Mouse (Mus musculus): ENCODE data around the gene Chrna1.

The Chrna1 gene

GRCm38 (mm10) chr2:73588951-73589350 lies 8.8 kb upstream of the Chrna1 start:
- DNase-seq: no peak

DNA sequence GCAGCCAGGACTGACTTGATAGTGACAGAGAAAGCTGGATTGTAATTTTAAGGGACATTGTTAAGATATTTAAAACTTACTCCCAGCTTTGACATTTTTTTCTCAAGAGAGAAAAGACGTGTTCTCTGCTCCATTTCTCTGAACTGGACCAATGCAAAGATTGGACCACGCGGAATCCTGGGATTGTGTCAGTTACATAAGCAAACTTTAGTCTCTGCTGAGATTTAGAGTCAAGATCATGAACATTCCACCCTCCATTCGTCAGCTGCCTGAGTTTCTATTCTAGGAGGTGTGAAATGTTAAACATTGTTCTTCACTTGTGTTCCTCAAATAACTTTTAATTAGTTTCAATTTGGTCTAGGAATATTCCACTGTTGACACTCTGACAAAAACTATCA lies 7.0 kb upstream of the Chrna1 start:
- DNase-seq: no peak

- DNase-seq: no peak
Measured at GRCm38 (mm10) chr2:73586392-73587108, 6.4 kb upstream of the Chrna1 start.

GRCm38 (mm10) chr2:73585347-73585831 lies 5.3 kb upstream of the Chrna1 start:
- DNase-seq: peak; percentile 51

DNA sequence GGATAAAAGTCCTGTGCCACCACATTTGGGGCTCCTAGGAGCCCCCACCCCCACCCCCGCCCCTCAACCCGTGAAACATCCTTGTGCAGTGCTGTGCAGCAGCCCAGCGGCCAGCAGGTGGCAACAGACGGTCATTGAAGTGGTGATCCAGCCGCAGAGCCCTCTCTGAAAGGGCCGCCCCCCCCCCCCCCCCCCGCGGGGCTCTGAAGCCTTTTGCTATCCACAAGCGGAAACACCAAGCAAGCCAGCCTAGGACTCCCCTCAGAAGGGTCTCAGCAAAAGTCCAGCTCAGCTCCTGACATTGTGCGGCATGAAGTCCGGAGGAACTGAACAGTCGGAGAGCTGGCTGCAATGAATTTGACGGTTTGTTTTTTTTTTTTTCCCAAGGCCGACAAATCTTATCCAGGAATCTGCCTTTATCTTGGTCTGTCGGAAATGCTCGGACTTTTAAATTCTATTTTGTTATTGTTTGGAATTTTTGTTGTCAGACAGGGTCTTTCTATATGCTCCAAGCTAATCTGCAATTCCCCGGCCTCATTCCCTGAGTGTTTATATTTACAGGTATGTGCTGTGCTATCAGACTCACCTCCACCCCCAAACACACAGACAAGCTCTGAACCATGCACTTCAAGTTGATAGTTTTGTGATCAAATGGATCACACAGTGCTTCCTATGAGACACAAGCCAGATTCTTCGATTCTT lies 4.7 kb upstream of the Chrna1 start:
- peak; percentile 56 for DNase-seq

- no peak for DNase-seq
Measured at GRCm38 (mm10) chr2:73580720-73581119, 582 bp upstream of the Chrna1 start.

GRCm38 (mm10) chr2:73579168-73579567 lies 970 bp downstream of the Chrna1 start:
- DNase-seq: no peak

DNA sequence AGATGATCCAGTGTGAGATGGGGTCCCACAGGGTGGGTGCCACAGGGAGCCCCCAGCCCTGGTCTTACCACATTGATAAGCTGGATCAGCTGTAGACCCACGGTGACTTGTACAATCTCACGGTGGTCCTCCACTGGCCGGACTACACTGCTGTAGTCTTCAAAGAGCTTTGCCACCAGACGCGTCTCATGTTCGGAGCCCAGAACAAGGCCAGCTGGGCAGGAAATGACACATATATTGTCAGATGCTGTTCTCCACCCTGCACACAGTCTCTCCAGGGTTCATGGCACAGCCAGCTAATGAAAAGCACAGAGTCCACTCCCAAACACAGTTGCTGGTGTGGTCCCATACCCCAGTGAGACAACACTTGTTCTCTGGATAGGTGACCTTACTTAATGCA lies 5.7 kb downstream of the Chrna1 start:
- no peak for DNase-seq

DNA sequence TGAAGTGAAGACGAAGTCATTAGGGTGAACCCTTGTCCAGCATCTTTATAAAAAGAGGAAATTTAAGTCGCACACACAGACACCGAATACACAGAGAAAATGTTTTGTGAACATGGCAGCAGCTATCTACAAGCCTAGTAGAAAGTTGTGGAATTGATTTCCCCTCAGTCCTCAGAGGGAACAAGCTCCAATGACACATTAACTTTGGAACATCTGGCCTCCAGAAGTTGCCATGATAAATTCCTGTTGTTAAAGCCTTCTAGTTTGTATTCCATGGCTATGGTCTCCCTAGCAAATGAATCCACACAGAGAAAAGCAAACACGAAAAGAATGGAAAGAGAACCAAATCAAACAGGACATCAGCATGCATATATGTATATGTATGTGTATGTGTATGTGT lies 6.6 kb downstream of the Chrna1 start:
- DNase-seq: no peak

- DNase-seq: peak; percentile 58
Measured at GRCm38 (mm10) chr2:73572539-73573372, 7.4 kb downstream of the Chrna1 start.

DNA sequence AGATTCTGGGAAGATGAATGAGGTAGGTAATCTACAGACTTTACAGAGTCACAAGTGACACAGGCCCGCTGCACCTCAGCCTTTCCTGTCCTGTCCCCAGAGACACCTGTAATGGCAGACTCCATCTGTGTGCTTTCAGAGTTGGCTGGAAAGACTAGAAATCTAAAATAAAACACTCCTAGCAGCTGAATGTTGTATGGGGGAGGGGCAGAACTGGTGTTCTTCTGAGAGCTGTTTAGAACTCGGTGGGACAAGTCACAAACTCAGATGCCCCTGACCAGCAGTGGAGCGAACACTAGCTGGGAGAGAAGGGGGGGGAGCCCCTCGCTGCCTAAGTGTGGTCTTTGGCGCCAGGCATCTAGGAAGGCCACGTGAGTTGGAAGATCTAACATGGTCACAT lies 8.2 kb downstream of the Chrna1 start:
- no peak for DNase-seq

DNA sequence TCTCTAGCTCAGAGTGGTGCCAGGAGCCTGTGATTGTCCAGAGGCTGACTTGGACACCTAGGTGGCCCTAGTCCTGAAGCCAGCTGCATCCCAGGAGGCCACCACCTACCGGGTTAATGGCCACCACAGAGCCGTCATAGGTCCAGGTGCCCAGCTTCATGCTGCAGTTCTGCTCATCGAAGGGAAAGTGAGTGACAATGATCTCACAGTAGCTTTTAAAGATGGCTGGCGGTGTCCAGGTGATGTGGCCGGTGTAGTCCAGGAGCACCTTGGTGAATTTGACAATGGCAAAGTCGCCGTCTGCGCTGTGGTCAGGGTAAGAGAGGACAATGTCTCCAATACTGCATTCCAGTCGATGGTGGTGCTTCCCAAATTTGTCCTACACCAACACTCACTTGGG lies 8.8 kb downstream of the Chrna1 start:
- DNase-seq: no peak

- peak; percentile 51 for DNase-seq
Measured at GRCm38 (mm10) chr2:73566989-73567605, 13.0 kb downstream of the Chrna1 start.

DNA sequence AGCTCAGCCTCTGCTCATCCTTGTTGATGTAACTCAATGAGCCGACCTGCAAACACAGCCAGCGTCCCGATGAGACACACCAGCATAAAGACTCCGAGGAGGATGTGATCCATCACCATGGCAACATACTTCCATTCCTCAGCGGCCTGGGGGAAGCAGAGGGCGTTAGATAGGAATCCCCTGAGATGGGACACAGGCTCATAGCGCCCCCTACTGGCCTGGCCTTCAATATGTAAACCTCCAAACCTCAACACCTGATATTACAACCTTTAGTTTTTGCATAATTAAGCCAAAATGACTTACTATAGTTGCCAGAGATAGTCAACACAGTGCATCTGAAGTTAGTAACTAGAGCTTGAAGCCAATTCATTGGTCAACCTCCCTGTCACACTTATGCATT lies 14.0 kb downstream of the Chrna1 start:
- no peak for DNase-seq

DNA sequence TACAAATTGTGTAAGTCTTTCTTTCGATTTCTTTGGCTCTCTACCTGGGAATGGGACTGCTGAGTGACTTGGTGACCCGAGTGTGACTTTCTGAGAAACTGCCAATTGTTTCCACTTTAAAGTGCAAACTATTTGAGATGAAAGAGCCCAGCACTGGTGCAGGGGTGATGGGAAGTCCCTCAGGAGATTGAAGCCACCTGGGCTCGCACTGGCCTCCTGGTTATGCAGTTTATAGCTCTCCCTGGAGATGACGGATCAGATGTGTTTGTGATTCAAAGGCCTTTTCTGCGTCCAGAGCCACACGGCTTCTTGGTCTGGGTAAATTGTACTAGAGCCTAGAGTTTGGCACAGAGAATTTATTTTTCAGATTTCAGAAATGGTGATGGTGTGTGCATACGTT lies 16.4 kb downstream of the Chrna1 start:
- DNase-seq: no peak

GRCm38 (mm10) chr2:73562656-73563055 lies 17.5 kb downstream of the Chrna1 start:
- DNase-seq: no peak

DNA sequence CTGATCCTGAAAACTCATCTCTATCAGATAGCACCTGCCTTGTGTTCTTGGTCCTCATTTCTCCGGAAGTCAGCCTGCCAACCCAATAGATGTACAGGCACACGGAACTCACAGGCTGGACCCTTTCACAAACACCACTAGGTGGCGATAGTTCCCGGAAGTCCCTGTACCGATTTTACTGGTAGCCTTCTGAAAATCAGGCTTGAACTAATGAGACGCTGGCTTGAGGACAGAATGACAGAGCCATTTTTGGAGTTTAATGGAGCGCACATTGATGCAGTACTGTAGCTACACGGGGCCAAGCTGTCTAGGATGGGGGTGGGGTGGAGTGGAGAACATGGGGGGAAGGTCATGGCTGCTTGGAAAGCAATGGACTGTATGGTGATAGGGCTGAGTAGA lies 18.5 kb downstream of the Chrna1 start:
- DNase-seq: no peak

- DNase-seq: no peak
Measured at GRCm38 (mm10) chr2:73560899-73561664, 19.1 kb downstream of the Chrna1 start.

DNA sequence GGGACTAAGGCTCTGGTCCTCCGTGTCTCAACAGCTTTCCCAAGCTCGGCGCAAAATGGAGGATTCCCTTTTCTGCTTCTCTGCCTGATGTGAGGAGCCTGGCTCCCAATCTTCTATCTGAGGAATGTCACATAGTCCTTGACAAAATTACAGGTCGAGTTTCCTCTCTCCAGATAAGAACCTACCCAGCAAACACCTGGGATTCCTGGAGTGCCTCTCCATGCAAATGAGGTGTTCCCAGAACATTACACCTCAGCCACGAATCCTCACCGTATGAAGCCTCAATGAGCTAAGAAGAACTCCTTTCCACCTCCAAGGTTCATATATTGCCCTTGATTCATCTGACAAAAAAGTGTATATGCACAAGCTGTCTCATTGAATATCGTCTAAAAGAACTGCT lies 19.7 kb downstream of the Chrna1 start:
- DNase-seq: no peak

DNA sequence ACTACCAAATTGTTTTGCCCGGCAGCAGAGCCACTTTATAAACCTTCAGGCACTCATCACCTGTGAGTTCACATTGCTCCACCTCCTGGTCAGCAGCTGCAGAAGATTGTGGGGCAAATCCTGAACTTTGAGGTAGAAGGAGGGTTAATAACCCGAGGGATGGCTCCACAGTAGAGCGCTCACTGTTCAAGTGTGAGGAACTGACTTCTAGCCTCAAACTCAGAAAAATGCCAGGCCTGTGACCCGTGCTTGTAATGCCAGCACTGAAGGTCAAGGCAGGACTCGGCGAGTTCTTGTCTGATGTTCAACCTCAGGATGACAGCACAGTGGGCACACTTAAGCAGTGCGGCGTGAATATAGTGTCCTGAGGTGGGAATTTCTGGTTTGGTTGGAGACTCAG lies 22.2 kb downstream of the Chrna1 start:
- peak; percentile 63 for DNase-seq

GRCm38 (mm10) chr2:73557061-73557460 lies 23.1 kb downstream of the Chrna1 start:
- DNase-seq: peak; percentile 64

- no peak for DNase-seq
Measured at GRCm38 (mm10) chr2:73554389-73554788, 25.7 kb downstream of the Chrna1 start.

All from kidney, adult 11 months (tissue).